13 mouse cellular contexts compared by ENCODE assay signal in genomic region chr3:61396728-61397127, GRCm38 (mm10). TPM values are rescaled to one million over a fixed set of nuclear protein-coding genes. Genes with fewer than 3 reads are reported as not detected.
DNase-seq lines count a peak whose midpoint lies in the region; ATAC-seq lines count a peak whose summit lies in the region.
"Had no signal": no experiment of that assay in that cellular context is flagged by ENCODE, and none has a peak within 500 bp of the region (broad histone marks: within the 10 kb centered on the region; RNA-seq: fewer than 3 reads in every experiment).

No protein-coding gene starts in this region.

- peak; percentile 82 for DNase-seq in heart, adult 11 months
- no peak for DNase-seq in heart, postnatal 14 days
- DNase-seq in 3T3-L1 (ENCODE audit: low read depth, low spot score) (peak; percentile 60), ZHBTc4 (ENCODE audit: low read depth, low spot score) (peak; percentile 21)
- no peak for DNase-seq in T-cell, adult 2 months (ENCODE audit: low spot score)
- no peak for DNase-seq in right cerebral cortex, adult 2 months (ENCODE audit: low spot score in 2 of 2)
- DNase-seq in adrenal gland, postnatal 14 days = no peak
- DNase-seq: cerebellum, postnatal 14 days; forebrain, postnatal 0 days; liver, embryonic 13.5 days; lung, postnatal 14 days; right cerebral cortex, postnatal 4 days had no signal

- intact Hi-C loops in heart, postnatal 14 days (cut with DNase I) = no loop called here

- peak; percentile 48 for ATAC-seq in megakaryocyte progenitor cell, adult 5-6 weeks (replicated peaks; ENCODE audit: poor library complexity)
- ATAC-seq: forebrain, postnatal 0 days had no signal

RNA-seq across cellular contexts. Expression of gene B430305J03Rik, which starts 31.0 kb away (rescaled TPM):
- under 1 TPM; 0.07 to 0.14 TPM for total RNA-seq in heart, postnatal 14 days (2021)
- total RNA-seq in megakaryocyte progenitor cell, adult 5-6 weeks (2015) = 0.07 and 0.22 TPM in 2 replicates
- total RNA-seq in megakaryocyte progenitor cell, adult 5-6 weeks (2017) = 0.92 and 1.0 TPM in 2 replicates
- 0.19 TPM in 1 of 2 replicates, not detected in the other for total RNA-seq in adrenal gland, postnatal 14 days (2021)

RNA-seq across cellular contexts. Expression of gene Rap2b, which starts 35.3 kb away (rescaled TPM):
- total RNA-seq in heart, postnatal 14 days (2021) = 1 to 10 TPM; 4.1 to 4.3 TPM
- 5.6 and 6.1 TPM in 2 replicates for total RNA-seq in megakaryocyte progenitor cell, adult 5-6 weeks (2015)
- total RNA-seq in megakaryocyte progenitor cell, adult 5-6 weeks (2017) = 6.5 and 7.8 TPM in 2 replicates
- total RNA-seq in adrenal gland, postnatal 14 days (2021) = 4.9 and 6.3 TPM in 2 replicates

Comparison
In these comparisons a context has a peak if more than half of its experiments do, and no peak if none do; other contexts are left out.
1. DNase-seq: peak in heart, adult 11 months (single experiment), 3T3-L1 (single experiment) and ZHBTc4 (single experiment); none in heart, postnatal 14 days (0 of 2), T-cell, adult 2 months (single experiment), right cerebral cortex, adult 2 months (0 of 2) and adrenal gland, postnatal 14 days (single experiment).